Mouse (Mus musculus) bone marrow, adult 2 months (tissue): Measurements from ENCODE around the gene Secisbp2l.

Experiments used
- CTCF ChIP-seq: fragments of 200-500 bp; IDR thresholded peaks from 2 replicates; pipeline ENCODE4 v1.5.1; 2011; ENCODE audit warnings: low read length, control low read depth; ENCODE audit not compliant: control insufficient read depth, insufficient read depth
- POLR2A ChIP-seq: fragments of 200-500 bp; IDR thresholded peaks from 2 replicates; pipeline ENCODE4 v1.6.1; 2011; ENCODE audit warnings: low read depth, mild to moderate bottlenecking, control low read depth, low read length, borderline replicate concordance; ENCODE audit not compliant: control insufficient read depth

DNA sequence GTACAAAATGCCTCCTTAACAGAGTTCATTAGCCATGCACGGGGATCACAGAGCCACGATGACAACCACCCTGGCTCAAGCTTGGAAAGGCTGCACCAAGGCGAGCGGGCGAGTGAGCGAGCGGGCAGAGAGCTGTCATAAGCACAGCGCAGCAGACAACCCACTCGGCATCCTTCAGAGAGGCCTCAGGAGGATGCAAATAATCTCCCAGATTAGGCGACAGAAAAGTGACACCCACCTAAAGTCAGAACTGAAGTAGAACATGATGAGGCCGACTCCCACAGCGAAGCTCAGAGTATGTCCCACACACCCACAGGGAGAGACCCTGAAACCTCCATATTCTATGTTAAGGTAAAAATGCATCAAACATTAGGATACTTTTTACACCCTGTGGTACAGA lies 4.3 kb downstream of the Secisbp2l start:
- TF ChIP-seq CTCF (no peak), POLR2A (no peak)
